Mouse (Mus musculus): Measurements from ENCODE around the gene 9230104L09Rik. TPM values are rescaled to one million over a fixed set of nuclear protein-coding genes. Genes with fewer than 3 reads are reported as not detected.

The 9230104L09Rik gene
- not detected for total RNA-seq (2023)

GRCm38 (mm10) chr2:148864966-148865365, at the start of gene 9230104L09Rik:
Gene 9230104L09Rik (minus strand): TSS chr2:148865038.

GRCm38 (mm10) chr2:148875335-148875811, 10.5 kb upstream of the 9230104L09Rik start, which contains the start of gene Cst3:
Gene Cst3 (minus strand): TSS chr2:148875692.

GRCm38 (mm10) chr2:148834912-148835311, 29.9 kb downstream of the 9230104L09Rik start, which contains the start of gene Cst9:
Gene Cst9 (plus strand): TSS chr2:148835147.

GRCm38 (mm10) chr2:148819909-148820308, 44.9 kb downstream of the 9230104L09Rik start, which contains the start of gene Cst13:
Gene Cst13 (plus strand): TSS chr2:148820081.

GRCm38 (mm10) chr2:148798485-148798884, 66.4 kb downstream of the 9230104L09Rik start, which contains the start of gene Cst8:
Gene Cst8 (plus strand): TSS chr2:148798785.

Other genes starting within 250 kb of the 9230104L09Rik start
- gene Nxt1, start 192.4 kb downstream of the 9230104L09Rik start, total RNA-seq (2023): 10 to 100 TPM; 17.2 to 21.2 TPM
- 1 to 10 TPM; 9.5 to 9.9 TPM for gene Gzf1, start 184.0 kb downstream of the 9230104L09Rik start, total RNA-seq (2023)
- 1 to 10 TPM in 1 of 2 experiments, under 1 TPM in 1; 0.77 to 1.1 TPM for gene Napb, start 132.6 kb downstream of the 9230104L09Rik start, total RNA-seq (2023)
- gene Cstl1, start 114.7 kb downstream of the 9230104L09Rik start, total RNA-seq (2023): not detected
- not detected for gene Cst11, start 93.5 kb downstream of the 9230104L09Rik start, total RNA-seq (2023)
- not detected for gene 8030411F24Rik, start 83.0 kb downstream of the 9230104L09Rik start, total RNA-seq (2023)
- not detected for gene Cst12, start 75.7 kb downstream of the 9230104L09Rik start, total RNA-seq (2023)
- gene Cst8, start 66.3 kb downstream of the 9230104L09Rik start, total RNA-seq (2023): not detected
- not detected for gene Cst13, start 45.0 kb downstream of the 9230104L09Rik start, total RNA-seq (2023)
- gene Cst9, start 29.9 kb downstream of the 9230104L09Rik start, total RNA-seq (2023): not detected
- gene Cst3, start 10.7 kb upstream of the 9230104L09Rik start, total RNA-seq (2023): 10 to 100 TPM; 66.1 to 78.2 TPM
- not detected for gene Gm1330, start 138.2 kb upstream of the 9230104L09Rik start, total RNA-seq (2023)
- gene Gm10750, start 152.2 kb upstream of the 9230104L09Rik start, total RNA-seq (2023): not detected

Measured in T-cell, adult 66 days (primary cell).